Comparison of ENCODE assay signal across 16 mouse cellular contexts in the genomic region with DNA sequence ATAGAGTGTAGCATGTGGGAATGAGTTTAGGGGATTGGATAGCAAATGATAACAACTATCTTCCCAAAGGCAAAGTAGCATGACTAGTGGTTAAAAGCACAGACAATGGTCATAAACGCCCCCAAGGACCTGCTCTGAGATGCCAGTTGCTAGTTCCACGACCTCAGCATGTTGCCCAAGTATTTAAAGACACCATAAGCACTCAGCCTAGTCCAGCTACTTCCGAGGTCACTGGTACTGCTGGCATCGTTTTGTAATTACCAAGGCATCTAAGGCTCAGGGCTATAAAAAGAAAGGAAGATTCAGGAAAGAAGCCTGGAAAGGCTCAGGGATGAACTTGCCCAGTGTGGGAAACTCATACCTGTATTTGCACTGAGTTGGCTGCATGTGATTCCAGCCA.
"Had no signal": no experiment of that assay in that cellular context is flagged by ENCODE, and none has a peak within 500 bp of the region (broad histone marks: within the 10 kb centered on the region; RNA-seq: fewer than 3 reads in every experiment).

No protein-coding gene starts in this region.

- H3K27me3 ChIP-seq: neural tube, embryonic 13.5 days; neural tube, embryonic 15.5 days had no signal

- H3K9ac ChIP-seq: neural tube, embryonic 13.5 days; neural tube, embryonic 15.5 days; stomach, embryonic 15.5 days had no signal

- H3K27ac ChIP-seq: neural tube, embryonic 13.5 days; neural tube, embryonic 15.5 days; stomach, embryonic 15.5 days; stomach, postnatal 0 days had no signal

- H3K36me3 ChIP-seq: neural tube, embryonic 13.5 days; neural tube, embryonic 15.5 days; stomach, embryonic 15.5 days had no signal

- DNase-seq: retina, postnatal 1 day; right cerebral cortex, adult 18-20 months; right cerebral cortex, postnatal 14 days; right cerebral cortex, postnatal 25 days; right cerebral cortex, postnatal 4 days; spleen, adult 18-20 months; thymus, adult 18-20 months; thymus, adult 2 months; thymus, postnatal 14 days; thymus, postnatal 25 days; thymus, postnatal 36 days; thymus, postnatal 4 days had no signal

- H3K4me1 ChIP-seq: stomach, embryonic 15.5 days had no signal

- H3K9me3 ChIP-seq: neural tube, embryonic 13.5 days; neural tube, embryonic 15.5 days; stomach, embryonic 15.5 days had no signal

- H3K4me2 ChIP-seq: neural tube, embryonic 13.5 days; neural tube, embryonic 15.5 days; stomach, embryonic 15.5 days had no signal

- H3K4me3 ChIP-seq: neural tube, embryonic 13.5 days; neural tube, embryonic 15.5 days; stomach, embryonic 15.5 days had no signal
